Mouse (Mus musculus): ENCODE results near the gene Ube2r2.
A peak's percentile ranks its signal among the peaks of the same experiment; 100 is the strongest.

The Ube2r2 gene

DNA sequence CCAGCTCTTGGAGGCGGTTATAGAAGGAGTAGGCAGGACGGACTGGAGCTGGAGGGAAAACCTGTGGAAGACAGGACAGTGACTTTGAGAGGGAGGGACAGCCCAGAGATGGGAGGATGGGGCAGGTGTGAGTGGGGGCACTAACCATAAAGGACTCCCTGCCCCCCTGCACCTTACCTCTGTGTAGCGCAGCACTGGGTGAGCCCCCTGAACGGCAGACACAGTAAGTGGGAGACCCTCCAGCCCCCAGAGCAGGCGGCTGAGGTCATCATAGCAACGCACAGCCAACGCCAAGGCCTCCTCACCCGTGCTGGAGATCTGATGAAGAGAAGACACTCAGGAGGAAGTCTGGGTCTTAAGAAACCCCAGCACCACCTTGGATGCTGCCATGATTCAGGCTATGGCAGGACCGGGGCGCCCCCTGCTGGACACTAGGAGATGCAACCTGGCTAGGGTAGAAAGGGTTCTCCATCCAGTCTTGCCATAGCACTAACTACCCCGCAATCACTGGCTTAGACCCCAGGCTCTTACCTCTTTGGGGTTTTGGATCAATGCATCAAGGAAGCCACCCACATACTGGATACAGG lies 16.7 kb upstream of the Ube2r2 start:
- DNase-seq (ENCODE audit: low spot score) = peak; percentile 56

GRCm38 (mm10) chr4:41124180-41124951 lies 11.2 kb upstream of the Ube2r2 start, which contains the start of gene Nol6:
Nol6 (minus strand) TSS chr4:41124455.
- peak; percentile 95 for DNase-seq (ENCODE audit: low spot score)

GRCm38 (mm10) chr4:41129406-41129805 lies 6.1 kb upstream of the Ube2r2 start:
- DNase-seq (ENCODE audit: low spot score) = peak; percentile 26

DNA sequence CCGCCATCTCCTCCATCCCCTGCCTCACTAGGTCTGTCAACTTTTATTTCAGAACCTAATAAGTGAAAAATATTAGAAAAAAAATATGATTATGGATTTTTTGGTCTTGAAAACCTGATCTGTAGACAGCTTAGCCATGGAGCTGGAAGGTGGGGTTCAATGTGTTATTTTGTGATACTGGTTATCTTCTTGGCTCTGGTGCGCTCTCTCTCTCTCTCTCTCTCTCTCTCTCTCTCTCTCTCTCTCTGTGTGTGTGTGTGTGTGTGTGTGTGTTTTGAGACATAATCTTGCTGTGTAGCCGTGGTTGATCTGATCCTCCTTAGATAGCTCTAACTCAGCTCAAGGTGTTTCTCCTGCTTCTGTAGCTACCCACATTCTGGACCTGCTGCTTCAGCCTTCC lies 5.7 kb upstream of the Ube2r2 start:
- DNase-seq (ENCODE audit: low spot score) = no peak

GRCm38 (mm10) chr4:41132471-41132870 lies 3.1 kb upstream of the Ube2r2 start:
- no peak for DNase-seq (ENCODE audit: low spot score)

DNA sequence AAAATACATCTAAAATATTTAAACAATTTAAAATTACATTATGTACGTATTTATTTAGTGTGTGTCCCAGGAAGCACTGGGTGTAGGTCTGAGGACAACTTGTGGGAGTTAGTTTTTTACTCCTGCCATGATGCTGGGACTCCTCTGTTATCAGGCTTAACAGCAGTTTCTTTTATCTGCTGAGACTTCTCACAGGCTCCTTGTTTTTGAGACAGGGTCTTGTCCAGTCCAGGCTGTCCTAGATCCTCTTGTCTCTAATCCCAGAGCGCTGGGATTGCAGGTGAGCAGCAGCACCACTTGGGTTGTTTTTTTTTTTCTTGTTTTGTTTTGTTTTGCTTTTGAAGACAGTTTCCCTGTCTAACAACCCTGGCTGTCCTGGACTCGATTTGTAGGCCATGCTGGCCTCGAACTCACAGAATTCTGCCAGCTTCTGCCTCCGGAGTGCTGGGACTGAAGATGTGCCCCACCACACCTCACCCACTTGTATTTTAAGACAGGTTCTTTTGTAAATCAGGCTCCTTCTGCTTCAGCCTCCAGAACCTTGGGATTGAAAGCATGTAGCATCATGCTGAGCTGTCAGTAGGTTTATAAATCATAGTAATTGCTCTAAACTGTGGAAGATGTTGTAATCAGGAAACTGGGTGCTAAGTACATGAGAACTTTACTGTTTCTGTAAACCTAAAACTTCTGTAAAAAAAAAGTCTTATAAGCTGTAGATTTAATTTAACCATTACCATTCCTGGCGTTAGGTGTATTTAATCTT lies 1.8 kb upstream of the Ube2r2 start:
- DNase-seq (ENCODE audit: low spot score) = no peak

- DNase-seq (ENCODE audit: low spot score) = peak; percentile 76
Measured at GRCm38 (mm10) chr4:41134935-41135710, 420 bp upstream of the Ube2r2 start.

- DNase-seq (ENCODE audit: low spot score) = peak; percentile 62
Measured at GRCm38 (mm10) chr4:41136454-41136805, 887 bp downstream of the Ube2r2 start.

- no peak for DNase-seq (ENCODE audit: low spot score)
Measured at GRCm38 (mm10) chr4:41136811-41137210, 1.3 kb downstream of the Ube2r2 start.

- DNase-seq (ENCODE audit: low spot score) = no peak
Measured at GRCm38 (mm10) chr4:41140174-41140875, 4.8 kb downstream of the Ube2r2 start.

- no peak for DNase-seq (ENCODE audit: low spot score)
Measured at GRCm38 (mm10) chr4:41142601-41143000, 7.1 kb downstream of the Ube2r2 start.

DNA sequence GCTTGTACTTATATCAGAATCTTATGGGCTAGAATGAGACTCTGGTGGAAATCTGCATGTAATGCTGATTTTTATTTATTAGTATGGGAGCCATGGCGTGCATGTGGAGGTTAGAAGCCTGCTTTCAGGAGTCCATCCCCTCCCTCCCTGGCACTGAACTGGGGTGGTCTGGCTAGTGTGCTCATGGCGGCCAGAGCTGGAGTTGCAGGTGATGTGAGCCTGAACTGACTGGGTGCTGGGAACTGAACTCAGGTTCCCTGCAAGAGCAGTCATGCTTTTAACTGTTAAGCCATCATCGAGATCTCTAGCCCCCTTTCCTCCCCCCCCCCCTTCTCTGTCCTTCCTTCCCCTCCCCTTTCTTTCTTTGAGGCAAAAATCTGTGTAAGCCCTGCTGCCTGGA lies 14.3 kb downstream of the Ube2r2 start:
- no peak for DNase-seq (ENCODE audit: low spot score)

- no peak for DNase-seq (ENCODE audit: low spot score)
Measured at GRCm38 (mm10) chr4:41151186-41151585, 15.6 kb downstream of the Ube2r2 start.

DNA sequence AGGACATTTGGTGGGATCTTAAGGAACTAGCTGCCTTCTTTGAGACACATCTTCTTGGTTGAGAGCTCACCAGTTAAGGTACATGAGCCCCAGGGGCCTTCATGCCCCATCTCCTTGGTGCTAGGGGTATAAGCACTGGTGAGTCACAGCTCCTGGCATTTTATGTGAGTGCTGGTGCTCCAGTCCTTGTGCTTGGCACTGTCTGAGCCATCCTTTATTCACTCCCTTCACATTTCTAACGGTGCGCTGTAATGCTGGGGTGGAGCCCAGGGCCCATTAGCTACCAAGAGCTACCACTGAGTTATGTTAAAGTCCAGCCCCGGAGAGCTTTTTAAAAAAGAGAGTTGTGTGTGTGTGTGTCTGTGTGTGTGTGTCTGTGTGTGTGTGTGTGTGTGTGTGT lies 17.6 kb downstream of the Ube2r2 start:
- no peak for DNase-seq (ENCODE audit: low spot score)

- no peak for DNase-seq (ENCODE audit: low spot score)
Measured at GRCm38 (mm10) chr4:41156961-41157360, 21.4 kb downstream of the Ube2r2 start.

GRCm38 (mm10) chr4:41158251-41158650 lies 22.7 kb downstream of the Ube2r2 start:
- no peak for DNase-seq (ENCODE audit: low spot score)

DNA sequence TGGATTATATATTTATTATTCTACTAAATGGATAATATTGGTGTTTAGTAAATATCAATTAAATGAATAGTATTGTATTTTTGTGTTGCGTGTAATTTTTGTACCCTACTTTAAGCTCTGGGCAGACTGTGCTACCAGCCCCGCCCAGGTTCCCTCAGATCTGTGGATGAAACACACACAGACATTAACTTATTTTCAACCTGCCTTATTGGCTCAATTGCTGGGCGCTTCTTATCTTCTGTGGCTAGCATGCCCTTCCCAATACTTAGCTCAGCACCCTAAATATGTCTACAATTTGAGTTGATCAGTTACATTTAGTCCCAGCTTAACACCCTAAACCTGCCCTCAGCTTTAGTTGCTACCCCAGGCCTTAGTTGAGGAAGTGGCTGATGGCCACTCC lies 25.7 kb downstream of the Ube2r2 start:
- no peak for DNase-seq (ENCODE audit: low spot score)

- DNase-seq (ENCODE audit: low spot score) = no peak
Measured at GRCm38 (mm10) chr4:41164974-41165373, 29.4 kb downstream of the Ube2r2 start.

DNA sequence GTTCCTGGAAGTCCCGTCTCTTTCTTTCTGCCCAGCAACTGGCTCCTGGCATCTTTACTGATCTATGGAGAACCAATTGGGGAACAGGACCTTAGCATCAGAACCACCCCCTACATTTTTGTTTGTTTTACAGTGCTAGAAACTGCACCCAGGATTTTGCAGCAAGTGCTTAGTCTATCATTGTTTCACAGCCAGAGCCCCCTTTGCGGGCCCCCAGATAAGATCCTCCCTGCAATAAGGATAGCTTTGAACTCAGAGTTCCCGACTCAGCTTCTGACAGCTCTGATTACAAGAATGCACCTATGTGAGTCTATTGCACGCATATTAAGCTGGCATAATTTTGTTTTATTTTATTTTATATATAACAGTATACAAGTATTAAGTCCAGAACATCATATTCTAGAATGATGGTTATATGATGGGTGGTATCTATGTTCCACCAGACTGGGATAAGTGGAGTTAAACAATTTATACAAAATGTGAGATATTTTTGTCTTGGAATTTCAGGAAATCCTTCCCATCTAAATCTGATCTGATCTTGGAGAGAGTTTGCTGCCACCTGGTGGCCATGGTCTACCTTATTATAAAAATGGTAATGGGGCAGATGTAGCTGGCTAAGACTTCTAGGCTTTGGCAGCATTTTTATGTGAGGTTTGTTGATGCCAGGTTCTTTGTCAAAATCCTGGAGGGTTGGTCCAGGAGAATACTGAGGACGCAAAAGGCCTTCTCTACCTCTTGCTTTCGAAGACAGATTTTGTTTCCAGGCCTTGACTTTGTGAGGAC lies 30.3 kb downstream of the Ube2r2 start:
- peak; percentile 48 for DNase-seq (ENCODE audit: low spot score)

DNA sequence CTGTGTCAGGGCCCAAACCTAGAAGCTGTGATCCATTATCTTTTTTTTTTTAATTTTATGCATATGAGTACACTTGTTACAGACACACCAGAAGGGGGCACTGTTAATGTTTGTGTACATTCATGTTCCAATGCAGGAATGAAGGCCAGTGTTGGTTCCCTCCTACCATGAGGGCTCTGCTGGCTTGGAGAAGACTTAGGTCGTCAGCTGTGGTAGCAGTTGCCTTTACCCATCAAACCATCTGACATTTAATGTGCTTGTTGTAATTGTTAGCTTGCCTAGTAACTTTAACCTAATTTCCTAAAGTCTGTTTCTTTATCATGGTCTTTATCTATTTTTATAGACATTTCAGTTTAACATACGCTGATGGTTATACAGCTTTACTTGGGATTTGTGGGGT lies 35.4 kb downstream of the Ube2r2 start:
- no peak for DNase-seq (ENCODE audit: low spot score)

GRCm38 (mm10) chr4:41174631-41175030 lies 39.1 kb downstream of the Ube2r2 start:
- no peak for DNase-seq (ENCODE audit: low spot score)
